Mouse (Mus musculus) brain, embryonic 14.5 days (tissue): ENCODE data around the gene Fam240a.

Experiments
- CTCF ChIP-seq: fragments of 200-500 bp; IDR thresholded peaks from 2 replicates; pipeline ENCODE4 v1.5.1; 2012; ENCODE audit warnings: inconsistent platforms, mild to moderate bottlenecking, moderate library complexity, borderline replicate concordance; ENCODE audit not compliant: insufficient read depth, insufficient read length; ENCODE audit errors: extremely low read depth
- POLR2A ChIP-seq: fragments of 200-500 bp; IDR thresholded peaks from 2 replicates; pipeline ENCODE4 v1.6.1; 2012; ENCODE audit warnings: mild to moderate bottlenecking, inconsistent platforms, borderline replicate concordance; ENCODE audit not compliant: poor library complexity, insufficient read depth, insufficient read length, severe bottlenecking; ENCODE audit errors: extremely low read depth

DNA sequence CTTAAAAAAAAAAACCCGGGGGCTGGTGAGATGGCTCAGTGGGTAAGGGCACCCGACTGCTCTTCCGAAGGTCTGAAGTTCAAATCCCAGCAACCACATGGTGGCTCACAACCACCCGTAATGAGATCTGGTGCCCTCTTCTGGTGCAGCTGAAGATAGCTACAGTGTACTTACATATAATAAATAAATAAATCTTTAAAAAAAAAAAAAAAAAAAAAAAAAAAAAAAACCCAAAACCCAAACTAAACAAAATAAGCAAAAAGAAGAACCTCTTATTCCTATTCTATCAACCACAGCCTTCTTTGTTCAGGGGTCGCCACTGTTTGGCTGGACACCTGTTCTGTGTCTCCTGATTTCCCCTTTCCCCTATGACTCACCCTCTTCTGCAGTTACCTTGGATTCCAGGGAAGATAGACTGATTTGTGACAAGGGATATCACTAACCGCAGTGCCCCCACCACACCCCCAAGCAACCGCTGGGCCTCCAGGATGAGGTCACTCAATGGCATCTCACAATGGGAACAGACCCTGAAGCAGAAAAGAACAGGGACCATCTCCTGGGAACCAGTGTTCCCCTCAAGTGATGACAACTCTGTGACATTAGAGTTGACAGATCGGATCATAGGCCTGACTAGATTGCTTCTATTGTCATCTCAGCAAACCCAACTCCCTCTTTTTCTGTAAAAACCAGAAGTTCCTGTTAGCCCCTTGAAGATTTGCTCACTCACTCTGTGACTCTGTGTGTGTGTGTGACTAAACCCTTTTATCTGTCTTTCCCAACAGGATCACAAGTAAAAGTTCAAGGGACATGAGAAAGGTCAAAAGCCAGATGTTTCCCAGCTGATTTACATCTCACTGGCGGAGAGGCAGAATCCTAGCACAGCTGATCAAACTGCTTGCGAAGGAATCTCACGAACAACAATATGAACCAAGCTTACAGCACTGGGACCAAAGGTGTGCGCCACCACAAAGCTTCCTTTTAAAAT, 21.1 kb upstream of the Fam240a start:
- TF ChIP-seq CTCF (no peak), POLR2A (no peak)
